Mouse (Mus musculus) spleen, adult 12 weeks (tissue): ENCODE data around the gene Gm20838.
"Not testable (repeated sequence)": the region's sequence is repeated elsewhere in the genome, so short reads cannot be mapped to it uniquely, and the experiment has no call there.

Source experiments
- DNase-seq: peaks from one replicate; pipeline ENCODE4 v3.0.0; 2022; ENCODE audit warnings: low spot score

Gene Gm20838

GRCm38 (mm10) chrY:33543064-33543463 lies at the start of gene Gm20838:
TSS of gene Gm20838 (minus strand) at chrY:33543164.
- DNase-seq: not testable (repeated sequence)
